Mouse (Mus musculus) midbrain, embryonic 10.5 days (tissue): ENCODE measurements around the gene Nol6. TPM values are rescaled to one million over a fixed set of nuclear protein-coding genes. Genes with fewer than 3 reads are reported as not detected.

ENCODE experiments used
- DNase-seq: peaks from one replicate; pipeline ENCODE4 v3.0.0-alpha.2; 2017; ENCODE audit warnings: low spot score
- H3K27ac ChIP-seq: fragments of 300-500 bp; sonication (generic); replicated peaks from 2 replicates; pipeline ENCODE4 v1.5.1; 2016; ENCODE audit warnings: mild to moderate bottlenecking
- H3K27me3 ChIP-seq: fragments of 300-500 bp; sonication (generic); 2 replicates; pipeline ENCODE4 v1.6.1; 2016; ENCODE audit warnings: low read depth, mild to moderate bottlenecking; ENCODE audit not compliant: poor library complexity, severe bottlenecking
- H3K36me3 ChIP-seq: fragments of 300-500 bp; sonication (generic); 2 replicates; pipeline ENCODE4 v1.6.1; 2016; ENCODE audit warnings: mild to moderate bottlenecking, moderate library complexity
- H3K4me1 ChIP-seq: fragments of 300-500 bp; sonication (generic); 2 replicates; pipeline ENCODE4 v1.6.1; 2016
- H3K4me3 ChIP-seq: fragments of 300-500 bp; sonication (generic); 2 replicates; pipeline ENCODE4 v1.5.1; 2016; ENCODE audit warnings: mild to moderate bottlenecking, moderate library complexity
- H3K9me3 ChIP-seq: fragments of 300-500 bp; sonication (generic); replicated peaks from 2 replicates; pipeline ENCODE4 v1.6.1; 2016; ENCODE audit warnings: mild to moderate bottlenecking
- WGBS: fragments of 180-500 bp; shearing (Covaris S2); methylation state at CpG from one replicate; pipeline ENCODE4 v1.1.7; 2016; 5-methylcytosine and 5-hydroxymethylcytosine counted together
- polyA plus RNA-seq: library from polyadenylated mRNA; unstranded; fragments of >200 nt; fragmentation: Nextera tagmentation; extraction: Ambion mirVana; gene quantifications from 2 replicates; pipeline ENCODE4 v1.2.1, GENCODE M21; 2016

Gene Nol6
- 28.8 and 31.6 TPM in 2 replicates for polyA plus RNA-seq

- no peaks in the 10 kb centered on the region for H3K9me3 ChIP-seq
- DNase-seq: peak; percentile 98
- H3K4me3 ChIP-seq: peak within 1 kb of the TSS; percentile 72
- 1% methylated on average over 29 of the region's 29 CpGs for WGBS
- H3K27me3 ChIP-seq: no peaks in the 10 kb centered on the region
- peaks cover 34% of the 10 kb centered on the region for H3K36me3 ChIP-seq
- peaks cover 14% of the 10 kb centered on the region for H3K4me1 ChIP-seq
- peak within 1 kb of the TSS; percentile 78 for H3K27ac ChIP-seq
Observed at GRCm38 (mm10) chr4:41124180-41124951, at the start of gene Nol6. Nol6 (minus strand) TSS chr4:41124455.

GRCm38 (mm10) chr4:41170970-41171369 is 46.7 kb upstream of the Nol6 start:
- WGBS: 95% methylated on average over 2 of the region's 2 CpGs

GRCm38 (mm10) chr4:41165693-41166475 is 41.6 kb upstream of the Nol6 start:
- Histone ChIP-seq H3K27me3 (no peaks in the 10 kb centered on the region), H3K36me3 (peaks cover 32% of the 10 kb centered on the region), H3K27ac (no peak overlapping the region; the same call in 1 of the 2 replicates), H3K4me1 (peaks cover 14% of the 10 kb centered on the region), H3K4me3 (no peak overlapping the region), H3K9me3 (no peaks in the 10 kb centered on the region)
- 82% methylated on average over 6 of the region's 6 CpGs for whole genome bisulfite sequencing
- peak; percentile 60 for DNase-seq

More at GRCm38 (mm10) chr4:41170970-41171369, 46.7 kb upstream of the Nol6 start:
- Histone ChIP-seq H3K9me3 (no peaks in the 10 kb centered on the region), H3K27me3 (no peaks in the 10 kb centered on the region), H3K4me3 (no peak overlapping the region), H3K36me3 (peaks cover 47% of the 10 kb centered on the region), H3K27ac (no peak overlapping the region), H3K4me1 (no peaks in the 10 kb centered on the region)
- DNase-seq: no peak

GRCm38 (mm10) chr4:41164974-41165373 is 40.7 kb upstream of the Nol6 start:
- H3K9me3 ChIP-seq: no peaks in the 10 kb centered on the region
- peaks cover 28% of the 10 kb centered on the region for H3K36me3 ChIP-seq
- peaks cover 14% of the 10 kb centered on the region for H3K4me1 ChIP-seq
- 31% methylated on average over 2 of the region's 2 CpGs for WGBS
- peak overlapping the region; percentile 59; the same call in 1 of the 2 replicates for H3K27ac ChIP-seq
- DNase-seq: no peak
- H3K4me3 ChIP-seq: no peak overlapping the region
- no peaks in the 10 kb centered on the region for H3K27me3 ChIP-seq

DNA sequence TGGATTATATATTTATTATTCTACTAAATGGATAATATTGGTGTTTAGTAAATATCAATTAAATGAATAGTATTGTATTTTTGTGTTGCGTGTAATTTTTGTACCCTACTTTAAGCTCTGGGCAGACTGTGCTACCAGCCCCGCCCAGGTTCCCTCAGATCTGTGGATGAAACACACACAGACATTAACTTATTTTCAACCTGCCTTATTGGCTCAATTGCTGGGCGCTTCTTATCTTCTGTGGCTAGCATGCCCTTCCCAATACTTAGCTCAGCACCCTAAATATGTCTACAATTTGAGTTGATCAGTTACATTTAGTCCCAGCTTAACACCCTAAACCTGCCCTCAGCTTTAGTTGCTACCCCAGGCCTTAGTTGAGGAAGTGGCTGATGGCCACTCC is 37.0 kb upstream of the Nol6 start:
- H3K27ac ChIP-seq: no peak overlapping the region
- no peak for DNase-seq
- H3K4me1 ChIP-seq: peaks cover 14% of the 10 kb centered on the region
- no peaks in the 10 kb centered on the region for H3K9me3 ChIP-seq
- H3K36me3 ChIP-seq: peaks cover 8% of the 10 kb centered on the region; the same call in 1 of the 2 replicates
- H3K27me3 ChIP-seq: no peaks in the 10 kb centered on the region
- no peak overlapping the region for H3K4me3 ChIP-seq
- 94% methylated on average over 3 of the region's 3 CpGs for WGBS

GRCm38 (mm10) chr4:41158251-41158650 is 34.0 kb upstream of the Nol6 start:
- H3K4me3 ChIP-seq: no peak overlapping the region
- 0 out of 2 replicates have a peak, but pooled peaks cover 4% of the 10 kb centered on the region for H3K36me3 ChIP-seq
- H3K9me3 ChIP-seq: no peaks in the 10 kb centered on the region
- DNase-seq: no peak
- no peaks in the 10 kb centered on the region; the same call in 1 of the 2 replicates for H3K4me1 ChIP-seq
- H3K27me3 ChIP-seq: no peaks in the 10 kb centered on the region
- WGBS: 91% methylated on average over 1 of the region's 1 CpGs
- H3K27ac ChIP-seq: no peak overlapping the region

GRCm38 (mm10) chr4:41156961-41157360 is 32.7 kb upstream of the Nol6 start:
- Histone ChIP-seq H3K36me3 (peaks cover 9% of the 10 kb centered on the region; the same call in 1 of the 2 replicates), H3K4me1 (no peaks in the 10 kb centered on the region; the same call in 1 of the 2 replicates), H3K27me3 (no peaks in the 10 kb centered on the region), H3K9me3 (no peaks in the 10 kb centered on the region), H3K27ac (no peak overlapping the region), H3K4me3 (no peak overlapping the region)
- DNase-seq: no peak
- WGBS: 92% methylated on average over 9 of the region's 9 CpGs

- no peaks in the 10 kb centered on the region for H3K9me3 ChIP-seq
- DNase-seq: no peak
Observed at GRCm38 (mm10) chr4:41153146-41153545, 28.9 kb upstream of the Nol6 start.

DNA sequence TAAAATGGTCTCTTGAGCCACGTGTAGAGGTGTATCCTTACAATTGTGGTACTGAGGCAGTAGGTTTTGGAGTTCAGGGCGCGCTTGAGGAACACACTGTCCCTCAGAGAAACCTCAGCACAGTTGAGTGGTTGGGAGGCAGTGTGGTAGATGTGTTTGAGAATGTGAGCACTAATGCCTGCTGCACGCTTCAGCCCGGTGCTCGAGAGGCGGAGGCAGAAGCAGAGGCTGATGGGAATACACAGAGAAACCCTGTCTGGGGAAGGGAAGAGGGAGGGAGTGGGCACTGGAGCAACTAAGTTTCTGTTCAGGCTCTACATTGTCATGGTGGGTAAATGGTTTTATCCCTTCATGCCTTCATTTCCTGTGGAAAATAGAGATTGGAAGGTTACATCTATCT is 26.9 kb upstream of the Nol6 start:
- H3K27ac ChIP-seq: no peak overlapping the region
- 94% methylated on average over 7 of the region's 7 CpGs for WGBS
- no peak for DNase-seq

More at GRCm38 (mm10) chr4:41153146-41153545, 28.9 kb upstream of the Nol6 start:
- no peaks in the 10 kb centered on the region for H3K27me3 ChIP-seq
- WGBS: 96% methylated on average over 3 of the region's 3 CpGs
- H3K27ac ChIP-seq: no peak overlapping the region
- peaks cover 31% of the 10 kb centered on the region for H3K36me3 ChIP-seq
- no peak overlapping the region for H3K4me3 ChIP-seq
- no peaks in the 10 kb centered on the region; the same call in 1 of the 2 replicates for H3K4me1 ChIP-seq

DNA sequence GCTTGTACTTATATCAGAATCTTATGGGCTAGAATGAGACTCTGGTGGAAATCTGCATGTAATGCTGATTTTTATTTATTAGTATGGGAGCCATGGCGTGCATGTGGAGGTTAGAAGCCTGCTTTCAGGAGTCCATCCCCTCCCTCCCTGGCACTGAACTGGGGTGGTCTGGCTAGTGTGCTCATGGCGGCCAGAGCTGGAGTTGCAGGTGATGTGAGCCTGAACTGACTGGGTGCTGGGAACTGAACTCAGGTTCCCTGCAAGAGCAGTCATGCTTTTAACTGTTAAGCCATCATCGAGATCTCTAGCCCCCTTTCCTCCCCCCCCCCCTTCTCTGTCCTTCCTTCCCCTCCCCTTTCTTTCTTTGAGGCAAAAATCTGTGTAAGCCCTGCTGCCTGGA is 25.6 kb upstream of the Nol6 start:
- Histone ChIP-seq H3K4me3 (no peak overlapping the region), H3K9me3 (no peaks in the 10 kb centered on the region), H3K4me1 (no peaks in the 10 kb centered on the region), H3K27ac (no peak overlapping the region), H3K36me3 (peaks cover 46% of the 10 kb centered on the region), H3K27me3 (no peaks in the 10 kb centered on the region)
- 86% methylated on average over 3 of the region's 3 CpGs for WGBS
- no peak for DNase-seq

More for the DNA sequence above, 26.9 kb upstream of the Nol6 start:
- Histone ChIP-seq H3K36me3 (peaks cover 37% of the 10 kb centered on the region), H3K4me1 (no peaks in the 10 kb centered on the region), H3K27me3 (no peaks in the 10 kb centered on the region), H3K9me3 (no peaks in the 10 kb centered on the region), H3K4me3 (no peak overlapping the region)

DNA sequence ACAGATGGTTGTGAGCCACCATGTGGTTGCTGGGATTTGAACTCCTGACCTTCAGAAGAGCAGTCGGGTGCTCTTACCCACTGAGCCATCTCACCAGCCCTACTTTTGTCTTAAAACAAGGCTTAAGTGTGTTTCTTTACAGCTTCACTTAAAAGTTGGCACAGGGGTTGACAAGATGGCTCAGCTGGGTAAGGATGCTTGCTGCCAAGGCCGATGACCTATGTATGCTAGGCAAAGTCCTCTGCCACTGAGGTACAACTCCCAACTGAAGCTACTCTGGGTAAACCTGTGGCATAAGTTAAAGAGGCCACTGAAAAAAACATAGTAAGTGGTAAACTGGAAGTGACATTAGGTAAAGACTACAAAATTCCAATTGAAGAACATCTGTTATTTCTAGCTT is 18.3 kb upstream of the Nol6 start:
- Histone ChIP-seq H3K27ac (no peak overlapping the region), H3K27me3 (no peaks in the 10 kb centered on the region), H3K4me3 (no peak overlapping the region), H3K36me3 (peaks cover 70% of the 10 kb centered on the region), H3K9me3 (peaks cover 3% of the 10 kb centered on the region; the same call in 1 of the 2 replicates), H3K4me1 (peaks cover 6% of the 10 kb centered on the region; the same call in 1 of the 2 replicates)
- 90% methylated on average over 2 of the region's 2 CpGs for WGBS
- DNase-seq: no peak

DNA sequence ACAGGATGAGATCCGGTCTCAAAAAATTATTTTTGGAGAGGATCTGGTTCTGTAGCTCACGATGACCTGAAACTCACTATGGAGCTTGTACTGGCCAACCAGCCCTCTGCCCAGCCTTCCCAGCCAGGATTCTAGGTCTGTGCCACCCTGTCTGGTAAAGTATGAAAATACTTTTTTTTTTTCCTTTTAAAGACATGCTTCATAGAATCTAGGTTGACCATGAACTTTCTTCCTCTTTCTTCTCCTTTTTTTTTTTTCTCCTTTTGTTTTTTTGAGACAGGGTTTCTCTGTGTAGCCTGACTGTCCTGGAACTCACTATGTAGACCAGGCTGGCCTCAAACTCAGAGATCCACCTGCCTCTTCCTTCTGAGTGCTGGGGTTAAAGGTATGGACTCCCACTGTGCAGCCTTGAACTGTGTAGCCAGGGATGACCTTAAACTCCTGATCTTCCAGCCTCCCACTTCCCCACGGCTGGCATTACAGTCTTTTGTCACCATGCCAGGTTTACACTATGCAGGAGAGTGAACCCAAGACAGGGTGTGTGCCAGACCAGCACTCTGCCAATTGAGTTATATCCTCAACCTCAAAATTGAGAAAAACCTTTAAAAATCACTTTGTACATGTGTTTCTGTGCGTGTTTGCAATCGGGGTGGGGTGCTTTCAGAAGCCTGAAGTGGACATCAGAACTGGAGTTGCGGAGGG is 16.1 kb upstream of the Nol6 start:
- DNase-seq: no peak
- peaks cover 62% of the 10 kb centered on the region for H3K36me3 ChIP-seq
- peaks cover 3% of the 10 kb centered on the region; the same call in 1 of the 2 replicates for H3K9me3 ChIP-seq
- 98% methylated on average over 6 of the region's 6 CpGs for WGBS
- H3K4me3 ChIP-seq: no peak overlapping the region
- H3K27me3 ChIP-seq: no peaks in the 10 kb centered on the region
- H3K4me1 ChIP-seq: peaks cover 12% of the 10 kb centered on the region
- no peak overlapping the region for H3K27ac ChIP-seq
